Mouse (Mus musculus) forelimb bud, embryonic 11.5 days (tissue): ENCODE measurements around the gene Rgl1.
"Not testable (repeated sequence)": the region's sequence is repeated elsewhere in the genome, so short reads cannot be mapped to it uniquely, and the experiment has no call there.

Experiments used
- DNase-seq: peaks from one replicate; pipeline ENCODE4 v3.0.0-alpha.2; 2012; ENCODE audit warnings: low read depth, low spot score

The Rgl1 gene

DNA sequence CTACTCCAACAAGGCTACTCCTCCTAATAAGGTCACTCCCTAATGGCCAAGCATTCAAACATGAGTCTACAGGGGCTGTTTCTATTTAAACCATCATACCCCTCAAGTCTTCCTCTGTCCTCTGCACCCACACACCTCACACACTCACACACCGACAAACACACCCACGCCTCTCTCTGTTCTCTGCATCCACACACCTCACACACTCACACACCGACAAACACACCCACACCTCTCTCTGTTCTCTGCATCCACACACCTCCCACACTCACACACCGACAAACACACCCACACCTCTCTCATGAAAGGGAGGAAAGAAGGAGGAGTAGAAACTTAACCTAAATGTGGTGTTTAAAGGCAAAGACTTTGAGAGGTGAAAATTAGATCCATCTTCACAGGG is 106.2 kb downstream of the Rgl1 start:
- DNase-seq = no peak

- no peak for DNase-seq
Observed at GRCm38 (mm10) chr1:152656601-152657000, 109.5 kb downstream of the Rgl1 start.

GRCm38 (mm10) chr1:152654851-152655250 is 111.3 kb downstream of the Rgl1 start:
- no peak for DNase-seq

DNA sequence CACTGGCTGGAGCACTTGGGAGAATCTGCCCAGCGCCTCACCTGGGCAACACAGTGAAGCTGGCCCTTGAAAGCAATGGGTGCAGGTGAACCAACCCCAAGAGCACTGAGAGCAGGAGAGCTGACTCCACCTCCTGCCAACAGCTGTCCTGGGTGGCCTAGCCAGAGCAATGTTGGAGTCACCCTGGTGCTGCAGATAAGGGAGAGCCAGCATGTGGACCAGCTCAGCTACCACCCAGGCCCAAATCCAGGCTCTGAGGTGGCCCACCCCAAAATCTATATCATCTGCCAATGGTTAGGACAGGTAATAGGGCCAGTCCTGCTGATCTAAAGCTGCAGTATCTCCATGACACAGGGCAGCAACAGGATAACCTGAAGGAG is 114.7 kb downstream of the Rgl1 start:
- no peak for DNase-seq

GRCm38 (mm10) chr1:152650856-152651494 is 115.2 kb downstream of the Rgl1 start:
- no peak for DNase-seq

- DNase-seq = no peak
Observed at GRCm38 (mm10) chr1:152648052-152648451, 118.1 kb downstream of the Rgl1 start.

DNA sequence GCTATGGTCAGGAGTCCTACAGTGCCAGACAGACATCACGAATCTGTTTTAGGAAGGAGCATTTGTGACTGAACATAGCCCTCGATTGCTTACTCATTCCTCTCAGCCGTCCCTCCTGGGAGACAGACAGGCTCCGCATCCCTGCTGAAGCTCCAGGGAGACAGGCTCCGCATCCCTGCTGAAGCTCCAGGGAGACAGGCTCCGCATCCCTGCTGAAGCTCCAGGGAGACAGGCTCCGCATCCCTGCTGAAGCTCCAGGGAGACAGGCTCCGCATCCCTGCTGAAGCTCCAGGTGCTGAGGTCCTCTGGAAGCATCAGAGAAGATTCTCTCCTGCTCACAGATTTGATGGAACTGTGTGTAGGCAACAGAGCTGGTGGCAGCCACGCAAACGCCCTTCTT is 123.9 kb downstream of the Rgl1 start:
- not testable (repeated sequence) for DNase-seq

GRCm38 (mm10) chr1:152640195-152640981 is 125.8 kb downstream of the Rgl1 start:
- no peak for DNase-seq

DNA sequence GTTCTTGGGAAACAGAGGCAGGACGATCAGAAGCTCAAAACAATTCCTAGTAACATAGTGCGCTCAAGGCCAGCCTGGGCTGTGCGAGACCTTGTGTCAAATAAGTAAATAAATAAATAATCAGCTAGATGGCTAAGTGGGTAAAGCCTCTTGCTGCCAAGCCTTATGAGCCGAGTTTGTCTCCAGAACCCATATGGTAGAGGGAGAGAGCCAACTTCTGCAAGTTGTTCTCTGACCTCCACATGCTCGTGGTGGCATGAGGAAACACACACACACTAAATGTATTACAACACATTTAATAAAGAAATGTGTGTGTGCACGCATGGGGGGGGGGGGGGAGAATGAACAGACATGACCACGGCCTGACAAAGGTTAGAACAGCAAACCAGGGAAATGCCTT is 126.8 kb downstream of the Rgl1 start:
- no peak for DNase-seq

DNA sequence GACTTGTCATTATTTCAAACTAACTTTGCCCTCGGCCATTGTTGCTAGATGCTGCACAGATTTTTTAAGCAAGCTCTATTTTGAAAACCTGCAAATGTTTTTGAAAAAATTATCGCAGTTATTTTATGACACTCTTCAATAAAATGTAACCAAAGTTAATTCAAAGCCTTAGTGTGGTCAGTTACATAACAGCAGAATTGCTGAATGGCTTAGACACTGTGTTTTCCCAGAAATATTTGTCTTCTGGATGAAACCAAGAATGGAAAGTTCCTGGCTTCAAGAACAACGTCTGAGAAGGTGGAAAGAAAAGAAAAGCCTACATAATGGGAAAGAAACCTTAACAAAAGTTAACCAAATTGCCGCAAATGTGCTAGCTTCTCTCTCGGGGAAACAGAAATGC is 131.5 kb downstream of the Rgl1 start:
- DNase-seq = no peak

DNA sequence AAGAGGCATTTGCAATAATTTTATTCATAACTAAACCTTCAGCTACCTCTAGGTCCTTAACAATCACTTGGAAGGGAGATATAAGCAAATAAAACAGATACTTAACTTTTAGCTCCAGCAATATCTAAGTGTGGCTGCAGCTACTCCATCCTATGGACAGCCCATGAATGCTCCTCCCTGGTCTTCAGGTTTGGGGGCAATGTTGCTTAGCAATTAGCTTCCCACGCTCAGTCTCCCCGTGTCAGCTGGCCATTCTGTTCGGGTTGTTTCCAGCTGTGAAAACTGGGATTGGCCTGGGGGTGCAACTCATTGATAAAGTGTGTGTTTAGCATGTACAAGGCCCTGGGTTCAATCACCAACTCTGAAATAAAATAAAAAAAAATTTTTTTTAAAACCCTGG is 136.4 kb downstream of the Rgl1 start:
- DNase-seq = no peak

- DNase-seq = no peak
Observed at GRCm38 (mm10) chr1:152625651-152626050, 140.5 kb downstream of the Rgl1 start.

DNA sequence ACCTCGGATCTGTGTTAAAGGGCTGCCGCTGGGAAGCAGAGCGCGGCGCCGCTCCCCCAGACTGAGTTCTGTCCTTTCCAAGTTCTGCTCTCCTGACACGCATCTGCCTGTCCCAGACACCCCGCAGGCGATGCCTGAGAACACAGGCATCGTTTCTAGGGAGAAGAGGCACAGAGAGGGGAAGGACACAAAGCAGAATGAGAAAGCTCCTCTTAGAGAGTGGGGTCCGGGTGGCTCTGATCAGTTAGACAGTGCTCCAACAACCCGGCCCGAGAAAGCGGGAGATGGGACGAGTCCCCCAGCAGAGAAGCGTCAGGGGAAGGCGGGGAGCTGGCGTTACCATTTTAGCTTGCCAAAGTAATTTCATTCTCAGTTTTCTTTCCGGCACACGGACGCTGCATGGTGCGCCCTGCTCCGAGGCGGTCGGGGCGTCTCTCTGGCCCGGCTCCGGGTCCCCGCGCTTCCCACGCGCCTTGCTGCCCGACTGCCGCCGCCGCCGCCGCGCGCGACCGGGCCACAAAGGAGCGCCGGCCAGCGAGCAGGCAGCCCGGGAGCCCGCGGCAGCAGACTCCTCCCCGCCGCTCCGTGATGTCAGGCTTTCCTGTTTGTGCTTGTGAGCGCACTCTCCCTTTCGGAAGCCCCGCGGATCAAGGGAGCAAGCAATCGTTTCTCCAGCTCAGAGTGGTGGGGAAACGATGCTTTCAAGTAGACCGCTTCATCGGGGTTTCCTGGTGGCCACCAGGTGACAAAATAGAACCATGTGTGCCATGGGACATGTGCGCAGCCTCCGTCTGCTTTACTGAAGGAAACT is 141.3 kb downstream of the Rgl1 start:
- peak; percentile 88 for DNase-seq

DNA sequence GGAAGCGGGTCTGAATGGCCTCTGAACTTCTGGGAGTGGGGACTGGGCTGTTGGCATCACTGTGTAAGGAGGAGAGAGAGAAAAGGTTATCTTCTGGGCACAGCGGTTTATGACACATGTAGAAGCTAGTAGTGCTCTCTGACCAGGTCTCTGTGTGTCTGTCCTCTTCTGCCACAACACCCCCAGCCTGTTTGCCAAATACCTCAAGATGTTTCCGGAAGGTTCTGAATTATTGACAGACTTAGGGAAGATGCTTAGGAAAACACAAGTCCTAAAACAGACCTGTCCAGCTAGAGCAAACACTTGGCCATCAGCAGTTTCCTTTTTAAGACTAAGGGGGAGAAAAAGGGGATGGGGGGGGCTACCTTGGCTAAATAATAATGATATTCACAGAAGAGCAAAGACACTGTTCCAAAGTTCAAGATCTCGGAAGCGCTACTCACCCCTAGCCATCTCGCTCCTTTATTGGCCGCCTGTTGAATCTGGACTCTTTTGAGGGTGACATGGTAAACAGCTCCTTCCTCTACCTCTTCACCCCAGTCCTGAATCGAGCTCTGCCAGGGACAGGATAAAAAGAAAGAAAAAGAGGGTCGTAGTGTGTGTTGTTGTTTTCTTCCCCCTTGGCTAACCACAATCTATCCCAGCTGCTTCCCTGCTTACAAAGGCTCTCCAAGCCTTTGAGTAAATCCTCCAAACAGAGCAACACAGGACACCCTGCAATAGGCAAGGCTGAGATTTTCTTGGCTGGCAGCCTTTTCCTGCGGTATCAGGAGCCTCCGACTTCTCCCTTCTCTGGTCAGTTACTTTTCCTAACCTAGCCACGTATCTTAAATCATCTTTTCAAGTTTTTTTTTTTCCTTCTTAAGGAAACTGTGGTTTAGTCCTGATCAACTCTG is 142.5 kb downstream of the Rgl1 start:
- peak; percentile 29 for DNase-seq

GRCm38 (mm10) chr1:152622765-152623211 is 143.4 kb downstream of the Rgl1 start:
- peak; percentile 56 for DNase-seq

DNA sequence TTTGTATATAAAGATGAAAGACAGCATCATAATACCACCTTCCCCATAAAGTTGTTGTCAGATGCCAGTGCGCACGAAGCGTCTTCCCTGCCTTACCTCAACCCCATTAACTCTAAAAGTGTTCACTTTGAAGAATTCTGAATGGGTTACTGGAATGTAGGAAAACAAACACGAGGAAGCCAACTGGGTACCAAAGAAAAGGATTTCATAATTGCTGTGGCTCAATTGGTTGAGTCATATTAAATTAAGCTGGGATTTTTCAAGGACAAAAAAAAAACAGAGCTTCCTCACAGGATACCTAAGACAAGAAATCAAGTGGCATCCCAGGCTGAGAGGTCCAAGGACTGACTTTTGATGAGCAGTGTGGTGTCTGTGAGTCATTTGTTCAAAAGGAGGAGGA is 144.5 kb downstream of the Rgl1 start:
- no peak for DNase-seq

GRCm38 (mm10) chr1:152619396-152619795 is 146.8 kb downstream of the Rgl1 start:
- no peak for DNase-seq

DNA sequence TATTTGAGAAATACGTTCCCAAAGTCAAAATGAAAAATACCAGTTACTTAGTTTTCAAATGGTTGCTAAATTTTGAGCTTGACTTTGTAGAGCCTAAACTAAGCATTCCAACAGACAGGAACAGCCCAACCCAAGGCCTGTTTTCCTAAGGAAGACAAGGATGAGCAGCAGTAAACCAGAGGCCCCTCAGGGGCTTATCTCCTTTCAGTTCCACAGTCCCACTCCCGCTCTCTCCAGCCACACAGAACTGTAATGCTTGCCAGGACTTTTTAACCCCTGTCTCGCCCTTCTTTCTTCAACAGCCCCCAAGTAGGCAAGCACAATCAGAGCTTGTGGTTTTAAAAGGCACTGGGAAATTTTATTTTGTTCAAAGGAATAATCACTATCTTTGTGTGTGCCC is 147.3 kb downstream of the Rgl1 start:
- DNase-seq = no peak

DNA sequence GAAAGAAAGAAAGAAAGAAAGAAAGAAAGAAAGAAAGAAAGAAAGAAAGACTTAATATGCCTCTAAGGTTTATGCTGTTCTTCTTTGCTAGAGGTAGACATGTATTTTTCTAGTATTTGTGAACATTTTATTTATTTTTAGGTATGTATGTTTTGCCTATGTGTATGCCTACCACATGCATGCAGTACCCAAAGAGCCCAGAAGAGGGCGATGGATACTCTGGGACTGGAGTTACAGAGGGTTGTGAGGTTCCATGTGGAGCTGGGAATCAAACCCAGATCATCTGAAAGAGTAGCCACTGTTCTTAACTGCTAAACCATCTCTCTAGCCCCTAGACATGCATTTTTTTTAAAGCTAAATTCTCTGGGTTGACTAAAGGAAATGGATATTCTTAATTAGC is 147.8 kb downstream of the Rgl1 start:
- DNase-seq = no peak

DNA sequence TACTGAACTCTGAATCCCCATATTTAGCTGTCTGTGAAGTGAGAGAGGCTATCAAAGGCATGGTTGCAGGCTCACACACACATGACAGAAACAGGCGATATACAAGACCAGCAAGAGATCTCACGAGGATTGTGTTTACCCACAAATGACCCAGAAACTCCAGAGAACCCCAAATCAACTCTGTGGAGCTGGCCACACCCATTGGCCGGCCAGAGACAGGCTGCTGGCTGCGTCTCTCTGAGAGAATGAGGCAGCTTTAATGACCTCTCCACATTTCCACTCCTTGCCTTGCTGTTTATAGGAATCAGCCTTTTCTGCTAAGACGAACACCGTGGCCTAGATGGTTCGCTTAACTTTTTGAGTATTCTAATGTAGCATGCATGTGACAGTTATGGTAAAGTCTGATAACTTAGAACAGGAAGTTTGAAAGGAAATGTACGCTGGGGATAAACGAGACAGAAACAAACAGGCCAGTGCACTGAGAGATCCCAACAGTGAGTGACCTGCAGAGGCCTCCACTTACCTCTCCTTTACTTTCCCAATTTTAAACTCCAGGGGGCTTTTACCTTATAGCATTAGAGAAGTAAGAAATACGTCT is 148.3 kb downstream of the Rgl1 start:
- DNase-seq = no peak

DNA sequence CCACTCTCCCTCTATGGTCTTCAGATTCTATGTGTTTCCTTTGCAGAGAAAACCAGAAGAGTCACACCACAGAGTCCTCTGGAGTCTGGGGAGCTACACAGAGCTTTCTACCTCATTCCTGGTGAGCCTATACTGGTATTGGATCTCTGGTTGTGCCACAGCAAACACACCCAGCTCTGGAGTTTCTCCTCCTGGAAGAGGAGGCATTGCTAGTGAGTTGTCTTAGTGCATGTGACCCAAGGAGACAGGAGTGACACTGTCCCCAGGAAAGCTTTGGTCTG is 149.4 kb downstream of the Rgl1 start:
- DNase-seq = no peak
